Mouse (Mus musculus) liver, adult 2 months (tissue): ENCODE results near the gene Iqck.

Experiments used
- CTCF ChIP-seq: fragments of 200-500 bp; IDR thresholded peaks from 2 replicates; pipeline ENCODE4 v1.5.1; 2011; ENCODE audit warnings: low read depth, low read length, control low read depth
- POLR2A ChIP-seq: fragments of 200-500 bp; IDR thresholded peaks from 2 replicates; pipeline ENCODE4 v1.6.1; 2011; ENCODE audit warnings: low read length, control low read depth; ENCODE audit not compliant: insufficient read depth; ENCODE audit errors: extremely low read depth

GRCm38 (mm10) chr7:118929601-118930311 is 74.2 kb downstream of the Iqck start:
- TF ChIP-seq POLR2A = no peak
- no peak for TF ChIP-seq CTCF
